Mouse (Mus musculus) hindbrain, embryonic 13.5 days (tissue): ENCODE data around the gene Kif24. TPM values are rescaled to one million over a fixed set of nuclear protein-coding genes. Genes with fewer than 3 reads are reported as not detected.
A peak's percentile ranks its signal among the peaks of the same experiment; 100 is the strongest.

Source experiments
- ATAC-seq: fragments of 200-750 bp; cut with Nextera tagmentation; 2 replicates; pipeline ENCODE4 v1.8.0; 2017; ENCODE audit warnings: moderate TSS enrichment; ENCODE audit not compliant: low FRiP score
- H3K27ac ChIP-seq: fragments of 300-500 bp; sonication (generic); 2 replicates; pipeline ENCODE4 v1.5.1; 2015; ENCODE audit warnings: inconsistent platforms, mild to moderate bottlenecking, moderate library complexity
- H3K27me3 ChIP-seq: fragments of 300-500 bp; sonication (generic); 2 replicates; pipeline ENCODE4 v1.6.1; 2015; ENCODE audit warnings: mild to moderate bottlenecking, inconsistent platforms
- H3K36me3 ChIP-seq: fragments of 300-500 bp; sonication (generic); 2 replicates; pipeline ENCODE4 v1.6.1; 2015; ENCODE audit warnings: mild to moderate bottlenecking, inconsistent platforms
- H3K4me1 ChIP-seq: fragments of 300-500 bp; sonication (generic); replicated peaks from 2 replicates; pipeline ENCODE4 v1.6.1; 2015; ENCODE audit warnings: inconsistent platforms
- H3K4me2 ChIP-seq: fragments of 300-500 bp; sonication (generic); 2 replicates; pipeline ENCODE4 v1.6.1; 2015; ENCODE audit warnings: inconsistent platforms, mild to moderate bottlenecking, moderate library complexity
- H3K4me3 ChIP-seq: fragments of 300-500 bp; sonication (generic); 2 replicates; pipeline ENCODE4 v1.5.1; 2015; ENCODE audit warnings: mild to moderate bottlenecking, inconsistent platforms
- H3K9ac ChIP-seq: fragments of 300-500 bp; sonication (generic); 2 replicates; pipeline ENCODE4 v1.6.1; 2015; ENCODE audit warnings: mild to moderate bottlenecking, inconsistent platforms
- H3K9me3 ChIP-seq: fragments of 300-500 bp; sonication (generic); 2 replicates; pipeline ENCODE4 v1.6.1; 2016; ENCODE audit warnings: inconsistent platforms
- WGBS: fragments of 180-500 bp; shearing (Covaris S2); methylation state at CpG from one replicate; pipeline ENCODE4 v1.1.7; 2015; 5-methylcytosine and 5-hydroxymethylcytosine counted together
- polyA plus RNA-seq: library from polyadenylated mRNA; unstranded; fragments of >200 nt; fragmentation: Nextera tagmentation; extraction: Ambion mirVana; gene quantifications from 2 replicates; pipeline ENCODE4 v1.2.1, GENCODE M21; 2015

The Kif24 gene
- polyA plus RNA-seq, 1 experiment from 2014 or later, result 4.6 TPM

DNA sequence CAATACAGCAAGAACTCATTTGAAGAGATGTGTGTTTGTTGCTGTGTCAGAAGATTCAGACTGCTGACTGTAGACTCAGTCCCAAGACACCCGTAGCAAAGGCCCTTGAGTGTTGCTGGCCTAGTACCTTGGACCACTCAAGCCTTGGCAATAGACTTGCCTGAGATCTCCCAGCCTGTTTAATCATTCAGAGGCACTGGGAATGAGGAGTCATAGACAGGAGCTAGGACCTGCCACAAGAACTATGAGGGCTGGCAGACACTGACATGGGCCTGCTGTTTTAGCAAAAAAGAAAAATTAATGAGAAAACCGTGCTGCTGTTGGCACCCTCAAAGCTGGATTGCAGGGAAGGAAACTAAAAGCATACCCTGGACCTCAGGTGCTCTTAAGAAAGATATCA lies 73.7 kb downstream of the Kif24 start:
- ATAC-seq, result no peak
- Histone ChIP-seq H3K27ac (no peak overlapping the region), H3K9me3 (no peaks in the 10 kb centered on the region), H3K4me1 (no peaks in the 10 kb centered on the region), H3K36me3 (peaks cover 82% of the 10 kb centered on the region), H3K4me3 (no peak overlapping the region), H3K4me2 (no peak overlapping the region), H3K9ac (no peak overlapping the region), H3K27me3 (no peaks in the 10 kb centered on the region)
- WGBS, result 92% methylated on average over 2 of the region's 2 CpGs

DNA sequence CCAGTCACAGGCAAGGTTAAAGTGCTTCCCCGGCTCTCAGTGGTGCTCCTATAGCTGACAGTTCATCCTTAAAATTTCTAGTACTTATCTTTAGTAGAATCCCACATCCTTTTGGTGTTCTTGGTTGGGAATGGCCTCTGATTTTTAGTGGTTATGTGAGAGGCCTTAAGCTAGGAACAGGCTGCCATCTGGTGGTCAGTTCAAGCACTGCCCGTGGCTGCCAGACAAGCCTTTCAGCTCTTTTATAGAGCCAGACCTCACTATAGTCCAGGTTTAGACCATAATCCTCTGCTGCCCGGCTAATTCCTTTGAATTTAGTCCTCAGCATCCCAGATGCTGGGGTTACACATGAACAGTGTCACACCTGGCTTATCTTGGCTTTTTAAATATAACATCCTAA lies 74.6 kb downstream of the Kif24 start:
- H3K36me3 ChIP-seq, result peaks cover 79% of the 10 kb centered on the region
- 32% methylated on average over 3 of the region's 3 CpGs for WGBS
- H3K4me3 ChIP-seq, result no peak overlapping the region
- no peak overlapping the region for H3K27ac ChIP-seq
- H3K4me2 ChIP-seq, result no peak overlapping the region
- no peak for ATAC-seq
- no peaks in the 10 kb centered on the region for H3K9me3 ChIP-seq
- H3K27me3 ChIP-seq, result no peaks in the 10 kb centered on the region
- no peak overlapping the region for H3K9ac ChIP-seq
- no peaks in the 10 kb centered on the region for H3K4me1 ChIP-seq

DNA sequence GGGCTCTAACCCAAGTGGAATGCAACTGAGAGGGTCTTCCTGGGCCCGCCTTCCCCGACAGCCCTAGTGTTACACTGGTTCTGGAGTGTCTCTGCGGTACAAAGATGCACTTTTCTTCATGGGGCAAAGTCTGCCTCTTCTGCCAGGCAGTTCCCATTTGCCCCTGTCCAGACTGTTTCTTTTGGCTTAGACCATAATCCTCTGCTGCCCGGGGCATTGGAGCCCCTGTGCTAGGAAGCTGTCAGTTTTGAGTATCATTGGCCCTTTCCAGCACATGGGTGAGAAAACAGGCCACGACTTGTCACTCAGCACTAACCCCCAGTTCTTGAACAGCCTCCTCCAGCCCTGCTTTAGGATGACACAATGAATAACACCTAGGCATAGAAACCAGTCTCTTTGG lies 75.4 kb downstream of the Kif24 start:
- Histone ChIP-seq H3K36me3 (peaks cover 70% of the 10 kb centered on the region), H3K4me3 (no peak overlapping the region), H3K9ac (no peak overlapping the region), H3K9me3 (no peaks in the 10 kb centered on the region), H3K27me3 (no peaks in the 10 kb centered on the region), H3K27ac (no peak overlapping the region), H3K4me2 (no peak overlapping the region), H3K4me1 (no peaks in the 10 kb centered on the region)
- ATAC-seq, result no peak
- 96% methylated on average over 5 of the region's 5 CpGs for WGBS

GRCm38 (mm10) chr4:41388616-41389015 lies 76.1 kb downstream of the Kif24 start:
- Histone ChIP-seq H3K4me1 (no peaks in the 10 kb centered on the region), H3K4me2 (no peak overlapping the region), H3K27me3 (no peaks in the 10 kb centered on the region), H3K9me3 (no peaks in the 10 kb centered on the region), H3K4me3 (no peak overlapping the region), H3K36me3 (peaks cover 65% of the 10 kb centered on the region), H3K27ac (no peak overlapping the region), H3K9ac (no peak overlapping the region)
- WGBS, result 76% methylated on average over 5 of the region's 5 CpGs
- ATAC-seq, result no peak

- no peaks in the 10 kb centered on the region for H3K27me3 ChIP-seq
- WGBS, result 83% methylated on average over 7 of the region's 7 CpGs
- H3K36me3 ChIP-seq, result peaks cover 65% of the 10 kb centered on the region
- no peak overlapping the region for H3K4me2 ChIP-seq
- ATAC-seq, result no peak
- no peaks in the 10 kb centered on the region for H3K4me1 ChIP-seq
- no peaks in the 10 kb centered on the region for H3K9me3 ChIP-seq
- no peak overlapping the region; the same call in 1 of the 2 replicates for H3K9ac ChIP-seq
- H3K4me3 ChIP-seq, result no peak overlapping the region
- H3K27ac ChIP-seq, result no peak overlapping the region
These were observed 76.8 kb downstream of the Kif24 start for GRCm38 (mm10) chr4:41387755-41388469.

DNA sequence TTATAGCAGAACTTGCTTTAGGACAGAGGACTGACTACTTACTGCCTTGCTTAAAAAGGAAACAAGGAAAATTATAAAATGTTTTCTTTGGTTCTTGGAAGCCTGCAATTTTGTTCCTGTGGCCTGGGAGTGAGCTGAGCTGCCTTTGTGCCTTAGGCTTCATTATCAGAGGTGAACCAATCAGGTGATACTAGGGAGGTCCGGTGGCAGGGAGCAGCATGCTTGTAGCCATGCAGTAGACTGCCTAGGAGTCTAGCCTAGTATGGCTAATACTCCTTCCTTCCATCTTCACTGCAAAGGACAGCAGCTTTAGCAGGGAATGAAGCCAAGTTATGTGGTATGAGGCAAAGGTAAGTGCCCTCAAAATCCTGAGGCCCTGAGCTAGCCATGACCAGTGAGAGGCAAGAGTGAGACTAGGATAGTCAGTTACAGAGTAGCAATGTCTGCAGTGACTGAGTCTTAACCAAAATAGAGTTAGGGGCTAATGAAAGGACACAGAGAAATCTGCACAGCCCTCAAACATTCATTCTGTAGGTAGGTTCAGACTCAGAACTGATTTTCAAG lies 78.2 kb downstream of the Kif24 start:
- peak overlapping the region; percentile 13; the same call in 1 of the 2 replicates for H3K9ac ChIP-seq
- H3K4me3 ChIP-seq, result no peak overlapping the region
- WGBS, result 79% methylated on average over 1 of the region's 1 CpGs
- no peaks in the 10 kb centered on the region for H3K27me3 ChIP-seq
- ATAC-seq, result no peak
- peaks cover 63% of the 10 kb centered on the region for H3K36me3 ChIP-seq
- no peaks in the 10 kb centered on the region for H3K9me3 ChIP-seq
- H3K4me1 ChIP-seq, result no peaks in the 10 kb centered on the region
- H3K27ac ChIP-seq, result no peak overlapping the region
- H3K4me2 ChIP-seq, result no peak overlapping the region

DNA sequence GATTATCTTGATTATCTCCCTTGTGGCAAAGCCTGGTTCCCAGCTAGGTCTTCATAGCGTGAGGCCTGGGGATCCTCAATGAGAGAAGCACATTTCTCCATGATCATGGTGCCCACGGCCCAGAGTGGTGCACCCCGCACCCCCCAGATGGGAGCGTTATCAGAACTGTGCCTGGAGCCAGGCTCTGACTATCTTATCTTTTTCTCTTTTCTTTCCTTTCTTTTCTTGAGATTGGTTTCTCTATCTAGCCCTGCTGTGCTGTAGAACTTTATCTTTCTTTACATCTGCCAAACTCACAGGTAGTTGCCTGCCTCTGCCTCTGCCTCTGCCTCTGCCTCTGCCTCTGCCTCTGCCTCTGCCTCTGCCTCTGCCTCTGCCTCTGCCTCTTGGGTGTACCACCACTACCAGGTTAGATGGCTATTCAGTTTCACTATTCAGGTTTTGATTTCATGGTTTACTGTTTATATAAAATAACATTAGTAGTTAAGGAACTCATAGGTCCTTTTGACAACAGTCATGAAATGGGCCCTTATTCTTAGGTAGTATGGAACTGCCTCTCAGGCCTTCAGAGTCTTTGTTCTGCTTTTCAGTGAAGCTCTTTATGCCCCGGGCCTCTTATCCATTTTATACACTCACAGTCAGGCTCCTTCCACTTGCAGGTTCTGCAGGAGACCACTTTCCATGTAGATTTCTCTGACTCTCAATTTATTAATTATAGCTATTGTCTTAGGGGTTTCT lies 83.3 kb downstream of the Kif24 start:
- 87% methylated on average over 5 of the region's 5 CpGs for WGBS
- Histone ChIP-seq H3K4me1 (peaks cover 4% of the 10 kb centered on the region; the same call in 1 of the 2 replicates), H3K4me3 (no peak overlapping the region), H3K4me2 (no peak overlapping the region), H3K27me3 (no peaks in the 10 kb centered on the region), H3K36me3 (peaks cover 57% of the 10 kb centered on the region), H3K9ac (no peak overlapping the region), H3K27ac (no peak overlapping the region), H3K9me3 (no peaks in the 10 kb centered on the region)
- no peak for ATAC-seq

DNA sequence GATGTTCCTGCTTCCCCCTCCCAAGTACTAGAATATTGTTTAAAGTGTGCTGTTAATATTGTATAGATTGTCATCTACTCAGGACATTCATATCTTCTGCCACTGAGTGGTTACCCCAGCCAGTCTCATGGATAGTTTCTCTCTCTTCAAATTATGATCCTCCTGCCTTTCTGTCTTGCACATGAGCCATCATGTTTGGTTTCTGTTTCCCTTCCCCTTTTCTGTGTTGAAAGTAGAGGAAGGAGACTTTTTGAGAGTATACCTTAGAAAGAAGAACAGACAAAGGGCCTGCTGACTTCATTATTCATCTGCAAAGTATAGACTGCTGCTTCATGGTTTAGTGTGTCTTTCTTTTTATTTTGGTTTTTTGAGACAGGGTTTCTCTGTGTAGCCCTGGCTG lies 87.1 kb downstream of the Kif24 start:
- no peak for ATAC-seq
- Histone ChIP-seq H3K27ac (no peak overlapping the region), H3K9me3 (no peaks in the 10 kb centered on the region), H3K4me1 (peaks cover 4% of the 10 kb centered on the region; the same call in 1 of the 2 replicates), H3K4me3 (no peak overlapping the region), H3K9ac (no peak overlapping the region), H3K27me3 (no peaks in the 10 kb centered on the region), H3K4me2 (no peak overlapping the region), H3K36me3 (peaks cover 75% of the 10 kb centered on the region)

GRCm38 (mm10) chr4:41369702-41370437 lies 94.8 kb downstream of the Kif24 start:
- H3K9me3 ChIP-seq, result no peaks in the 10 kb centered on the region
- H3K27me3 ChIP-seq, result no peaks in the 10 kb centered on the region
- ATAC-seq, result no peak
- 93% methylated on average over 9 of the region's 9 CpGs for WGBS
- no peaks in the 10 kb centered on the region for H3K4me1 ChIP-seq
- no peak overlapping the region for H3K4me2 ChIP-seq
- H3K4me3 ChIP-seq, result no peak overlapping the region
- H3K9ac ChIP-seq, result no peak overlapping the region
- H3K36me3 ChIP-seq, result peaks cover 38% of the 10 kb centered on the region
- no peak overlapping the region for H3K27ac ChIP-seq

GRCm38 (mm10) chr4:41368198-41368597 lies 96.5 kb downstream of the Kif24 start:
- H3K4me2 ChIP-seq, result no peak overlapping the region

DNA sequence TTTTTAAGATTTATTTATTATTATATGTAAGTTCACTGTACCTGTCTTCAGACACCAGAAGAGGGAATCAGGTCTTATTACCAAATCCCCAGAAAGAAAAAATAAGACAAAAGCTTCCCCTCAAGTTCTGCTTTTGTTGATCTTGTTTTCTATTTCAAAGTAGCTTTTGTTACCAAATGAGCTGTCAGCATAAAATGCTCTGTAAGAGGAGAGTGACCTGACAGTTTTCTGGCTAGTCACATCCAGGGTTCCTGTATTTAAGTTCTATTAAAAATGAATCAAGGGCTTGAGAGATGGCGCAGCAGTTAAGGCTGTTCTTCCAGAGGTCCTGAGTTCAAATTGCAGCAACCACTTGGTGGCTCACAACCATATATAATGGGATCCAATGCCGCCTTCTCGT lies 103.6 kb downstream of the Kif24 start:
- Histone ChIP-seq H3K4me1 (0 out of 2 replicates have a peak, but pooled peaks cover 2% of the 10 kb centered on the region), H3K4me2 (no peak overlapping the region), H3K4me3 (no peak overlapping the region), H3K36me3 (0 out of 2 replicates have a peak, but pooled peaks cover 3% of the 10 kb centered on the region), H3K9ac (no peak overlapping the region), H3K9me3 (no peaks in the 10 kb centered on the region), H3K27me3 (no peaks in the 10 kb centered on the region), H3K27ac (no peak overlapping the region)
- 92% methylated on average over 3 of the region's 3 CpGs for WGBS
- no peak for ATAC-seq

More at GRCm38 (mm10) chr4:41368198-41368597, 96.5 kb downstream of the Kif24 start:
- H3K4me1 ChIP-seq, result no peaks in the 10 kb centered on the region
- no peak overlapping the region for H3K9ac ChIP-seq
- no peak overlapping the region for H3K27ac ChIP-seq
- no peak for ATAC-seq
- H3K4me3 ChIP-seq, result no peak overlapping the region
- 91% methylated on average over 4 of the region's 4 CpGs for WGBS
- no peaks in the 10 kb centered on the region for H3K9me3 ChIP-seq
- no peaks in the 10 kb centered on the region for H3K27me3 ChIP-seq
- H3K36me3 ChIP-seq, result peaks cover 29% of the 10 kb centered on the region

DNA sequence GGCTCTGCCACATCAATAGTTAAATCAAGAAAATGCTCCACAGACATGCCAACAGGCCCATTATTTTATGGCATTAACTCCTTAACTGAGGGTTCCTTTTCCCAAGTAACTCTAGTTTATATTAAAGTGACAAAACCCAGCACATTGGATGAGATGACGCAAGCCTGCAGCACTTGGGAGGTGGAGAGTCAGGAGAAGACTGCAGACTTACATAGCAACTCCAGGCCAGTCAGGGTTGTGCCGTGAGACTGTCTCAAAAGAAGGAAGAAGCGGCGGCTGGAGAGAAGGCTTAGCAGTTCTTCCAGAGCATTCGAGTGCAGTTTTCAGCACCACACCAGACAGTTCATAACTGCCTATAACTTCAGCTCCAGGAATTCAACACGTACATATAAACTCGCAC lies 105.3 kb downstream of the Kif24 start:
- Histone ChIP-seq H3K4me2 (no peak overlapping the region), H3K27me3 (no peaks in the 10 kb centered on the region), H3K9ac (no peak overlapping the region), H3K36me3 (peaks cover 7% of the 10 kb centered on the region), H3K4me1 (0 out of 2 replicates have a peak, but pooled peaks cover 2% of the 10 kb centered on the region), H3K4me3 (no peak overlapping the region), H3K9me3 (no peaks in the 10 kb centered on the region), H3K27ac (no peak overlapping the region)
- no peak for ATAC-seq
- 96% methylated on average over 7 of the region's 7 CpGs for WGBS
